12 mouse cellular contexts compared by ENCODE assay signal in the genomic region with DNA sequence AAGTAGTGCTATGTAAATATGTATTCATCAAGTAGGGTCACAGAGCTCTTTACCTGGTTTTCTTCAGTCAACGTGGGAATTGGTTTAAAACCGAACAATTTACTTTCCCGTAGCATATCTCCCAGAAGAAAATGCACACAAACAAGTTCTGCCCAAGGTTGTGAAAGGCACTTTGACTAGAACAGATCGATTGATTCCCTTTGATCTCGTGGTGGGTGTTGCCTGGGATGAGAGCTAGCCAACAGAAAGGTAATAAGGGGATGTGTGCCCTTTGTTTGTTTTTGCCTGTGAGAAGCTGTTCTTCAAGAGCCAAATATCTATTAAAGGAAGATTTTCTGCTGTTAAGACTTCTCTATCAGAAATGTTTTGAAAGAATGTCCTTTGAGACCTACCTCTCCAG.
"Had no signal": no experiment of that assay in that cellular context is flagged by ENCODE, and none has a peak within 500 bp of the region (broad histone marks: within the 10 kb centered on the region; RNA-seq: fewer than 3 reads in every experiment).

No protein-coding gene starts in this region.

- H3K4me3 ChIP-seq: layer of hippocampus, adult 2 months; limb, embryonic 10.5 days; limb, embryonic 13.5 days; midbrain, embryonic 13.5 days had no signal

- H3K9ac ChIP-seq: limb, embryonic 13.5 days; midbrain, embryonic 13.5 days had no signal

- H3K27ac ChIP-seq: kidney, postnatal 0 days; layer of hippocampus, adult 2 months; limb, embryonic 10.5 days; limb, embryonic 13.5 days; macrophage; midbrain, embryonic 13.5 days had no signal

- DNase-seq: kidney, adult 2 months; kidney, postnatal 25 days; layer of hippocampus, adult 9-11 months; lung, adult 2 months; thymus, postnatal 25 days had no signal

- H3K9me3 ChIP-seq: limb, embryonic 10.5 days; limb, embryonic 13.5 days; midbrain, embryonic 13.5 days had no signal

- ATAC-seq: intestine, postnatal 0 days; midbrain, embryonic 13.5 days had no signal

- H3K4me2 ChIP-seq: limb, embryonic 13.5 days; midbrain, embryonic 13.5 days had no signal
